Mouse (Mus musculus) embryonic facial prominence, embryonic 12.5 days (tissue): ENCODE measurements around the gene Tceal5. TPM values are rescaled to one million over a fixed set of nuclear protein-coding genes. Genes with fewer than 3 reads are reported as not detected.
A peak's percentile ranks its signal among the peaks of the same experiment; 100 is the strongest.
"Not testable (repeated sequence)": the region's sequence is repeated elsewhere in the genome, so short reads cannot be mapped to it uniquely, and the experiment has no call there.

Source experiments
- ATAC-seq: fragments of 200-750 bp; cut with Nextera tagmentation; 2 replicates; pipeline ENCODE4 v1.8.0; 2017; ENCODE audit not compliant: insufficient number of reproducible peaks, insufficient read depth, low FRiP score, low TSS enrichment
- H3K27ac ChIP-seq: fragments of 300-500 bp; sonication (generic); 2 replicates; pipeline ENCODE4 v1.5.1; 2016; ENCODE audit warnings: mild to moderate bottlenecking
- H3K27me3 ChIP-seq: fragments of 300-500 bp; sonication (generic); 2 replicates; pipeline ENCODE4 v1.6.1; 2016; ENCODE audit warnings: mild to moderate bottlenecking, moderate library complexity
- H3K36me3 ChIP-seq: fragments of 300-500 bp; sonication (generic); 2 replicates; pipeline ENCODE4 v1.6.1; 2016; ENCODE audit warnings: mild to moderate bottlenecking
- H3K4me1 ChIP-seq: fragments of 300-500 bp; sonication (generic); 2 replicates; pipeline ENCODE4 v1.6.1; 2016
- H3K4me2 ChIP-seq: fragments of 300-500 bp; sonication (generic); replicated peaks from 2 replicates; pipeline ENCODE4 v1.6.1; 2016; ENCODE audit warnings: mild to moderate bottlenecking, moderate library complexity
- H3K4me3 ChIP-seq: fragments of 300-500 bp; sonication (generic); 2 replicates; pipeline ENCODE4 v1.5.1; 2016; ENCODE audit warnings: mild to moderate bottlenecking
- H3K9ac ChIP-seq: fragments of 300-500 bp; sonication (generic); 2 replicates; pipeline ENCODE4 v1.6.1; 2016; ENCODE audit warnings: mild to moderate bottlenecking, moderate library complexity
- H3K9me3 ChIP-seq: fragments of 300-500 bp; sonication (generic); 2 replicates; pipeline ENCODE4 v1.6.1; 2016; ENCODE audit warnings: mild to moderate bottlenecking, moderate library complexity
- WGBS: fragments of 180-500 bp; shearing (Covaris S2); methylation state at CpG from one replicate; pipeline ENCODE4 v1.1.7; 2016; 5-methylcytosine and 5-hydroxymethylcytosine counted together
- polyA plus RNA-seq: library from polyadenylated mRNA; unstranded; fragments of >200 nt; fragmentation: Nextera tagmentation; extraction: Ambion mirVana; gene quantifications from 2 replicates; pipeline ENCODE4 v1.2.1, GENCODE M21; 2016

Gene Tceal5
- polyA plus RNA-seq, 1 experiment from 2014 or later, result 10.9 TPM

DNA sequence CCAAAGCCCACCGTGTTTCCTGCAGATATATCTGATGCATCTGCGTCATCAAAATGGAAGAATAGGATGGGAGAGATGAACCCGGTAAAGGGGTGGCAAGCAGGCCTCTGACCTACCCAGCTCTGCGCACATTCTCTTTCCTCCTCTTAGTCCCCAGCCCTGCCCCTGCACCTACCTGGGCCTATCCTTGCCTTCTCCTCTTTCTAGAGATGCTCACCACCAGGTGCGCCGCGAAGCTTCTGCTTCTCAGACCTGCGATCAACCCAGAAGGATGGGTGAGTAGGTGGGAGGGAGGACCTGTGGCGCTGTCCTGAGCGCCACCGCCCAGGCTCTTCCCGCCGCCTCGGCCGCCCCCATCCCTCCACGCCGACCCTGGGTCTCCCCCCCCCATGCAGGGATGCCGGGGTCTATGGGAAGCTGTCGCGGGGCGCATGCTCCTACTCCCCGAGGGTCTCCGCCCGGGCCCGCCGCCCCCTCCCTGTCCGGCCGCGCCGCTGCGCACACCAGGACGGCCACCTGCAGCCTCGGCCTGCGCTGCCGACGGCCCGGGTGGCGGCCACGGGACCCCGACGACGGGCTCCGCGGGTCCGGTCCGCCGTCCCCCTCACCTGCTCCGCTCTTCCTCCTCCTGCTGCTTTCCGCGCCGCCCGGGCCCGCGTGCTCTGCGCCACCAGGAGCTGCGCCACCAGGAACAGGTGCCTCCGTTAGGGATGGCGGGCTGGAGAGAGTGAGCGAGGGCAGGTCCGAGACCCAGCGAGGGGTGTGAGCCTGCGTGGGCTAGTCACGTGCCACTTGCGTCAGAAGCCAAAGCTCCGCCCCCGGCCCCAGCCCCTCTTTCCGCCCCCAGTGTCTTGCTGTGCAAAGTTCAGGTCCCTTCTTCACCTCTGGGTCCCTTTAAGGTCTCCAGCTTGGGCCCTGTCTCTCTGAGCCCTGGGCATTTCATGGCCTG lies 11.3 kb upstream of the Tceal5 start, which contains the start of the genes Tceal7 and Bex1:
Gene Tceal7, plus strand, starts transcription at position 51 of the 949 bp plus-strand sequence.
Gene Bex1, minus strand, starts transcription at position 785 of the 949 bp plus-strand sequence.
- not testable (repeated sequence) for H3K27me3 ChIP-seq, H3K4me1 ChIP-seq, H3K9me3 ChIP-seq, H3K27ac ChIP-seq, H3K36me3 ChIP-seq
- Histone ChIP-seq H3K9ac (0 out of 2 replicates have a peak within 1 kb of the TSS, but pooled peaks have one; percentile 15), H3K4me3 (peak within 1 kb of the TSS; percentile 35), H3K4me2 (peak within 1 kb of the TSS; percentile 49)
- WGBS, result 29% methylated on average over 6 of the region's 67 CpGs
- peak; percentile 69 for ATAC-seq

DNA sequence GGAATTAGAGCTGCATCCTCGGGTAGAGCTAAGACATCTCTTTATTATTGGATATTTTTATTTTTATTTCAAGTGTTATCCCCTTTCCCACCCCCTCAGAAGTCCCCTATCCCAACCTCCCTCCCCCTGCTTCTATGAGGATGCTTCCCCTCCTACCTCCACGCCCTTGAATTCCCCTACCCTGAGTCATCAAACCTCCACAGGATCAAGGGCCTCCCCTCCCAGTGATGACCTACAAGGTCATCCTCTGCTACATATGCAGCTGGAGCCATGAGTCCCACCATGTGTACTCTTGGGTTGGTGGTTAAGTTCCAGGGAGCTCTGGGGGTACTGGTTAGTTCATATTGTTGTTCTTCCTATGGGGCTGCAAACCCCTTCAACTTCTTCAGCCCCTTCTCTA lies 9.7 kb upstream of the Tceal5 start:
- H3K4me2 ChIP-seq, result no peak overlapping the region
- no peaks in the 10 kb centered on the region for H3K36me3 ChIP-seq
- H3K9ac ChIP-seq, result no peak overlapping the region
- no peaks in the 10 kb centered on the region for H3K9me3 ChIP-seq
- no peak overlapping the region for H3K27ac ChIP-seq
- no peaks in the 10 kb centered on the region for H3K4me1 ChIP-seq
- no peak for ATAC-seq
- no peak overlapping the region for H3K4me3 ChIP-seq
- no peaks in the 10 kb centered on the region for H3K27me3 ChIP-seq
- WGBS, result 69% methylated on average over 2 of the region's 2 CpGs

DNA sequence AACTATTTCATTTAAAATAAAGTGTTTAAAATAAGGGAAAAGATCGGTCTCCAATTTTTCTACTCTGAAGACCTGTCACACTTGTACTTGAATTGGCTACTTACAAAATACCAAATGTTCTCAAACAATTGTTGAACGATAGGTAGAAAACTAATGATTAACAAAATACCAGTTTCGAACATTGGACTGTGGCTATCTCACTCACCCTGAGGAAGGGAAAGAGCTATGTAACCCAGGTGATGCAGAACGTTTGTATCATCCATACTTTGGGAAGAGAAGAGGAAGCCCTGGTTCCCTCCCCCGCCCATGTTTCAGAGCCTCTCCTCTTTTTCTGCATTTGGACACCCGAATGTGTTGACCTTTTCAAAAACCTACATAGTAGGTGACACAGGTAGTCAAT lies 730 bp upstream of the Tceal5 start:
- Histone ChIP-seq H3K4me3 (no peak overlapping the region), H3K4me1 (no peaks in the 10 kb centered on the region), H3K36me3 (no peaks in the 10 kb centered on the region), H3K27me3 (no peaks in the 10 kb centered on the region), H3K9ac (no peak overlapping the region), H3K4me2 (no peak overlapping the region), H3K9me3 (no peaks in the 10 kb centered on the region), H3K27ac (no peak overlapping the region)
- ATAC-seq, result no peak
- 84% methylated on average over 6 of the region's 6 CpGs for WGBS

DNA sequence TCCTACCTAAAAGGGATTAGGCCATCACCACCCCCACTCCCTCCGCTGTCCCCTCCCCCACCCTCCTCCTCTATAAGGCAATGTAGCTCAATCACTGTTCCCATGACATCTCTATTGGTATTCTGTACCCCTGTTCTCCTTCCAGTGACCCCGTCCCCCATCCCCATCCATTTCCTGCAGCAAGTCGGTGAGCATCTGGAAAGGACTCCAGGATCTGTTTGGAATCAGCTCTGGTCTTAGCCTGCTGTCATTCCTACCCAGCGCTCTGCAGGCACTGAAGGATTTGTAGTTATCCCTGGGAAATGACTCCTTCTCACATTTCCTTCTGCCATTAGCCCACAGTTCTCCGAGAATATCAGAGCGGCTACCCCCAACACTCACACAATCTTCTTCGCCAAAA lies 419 bp downstream of the Tceal5 start:
- Histone ChIP-seq H3K9me3 (no peaks in the 10 kb centered on the region), H3K4me3 (peak overlapping the region; percentile 42), H3K4me2 (peak overlapping the region; percentile 49), H3K27me3 (no peaks in the 10 kb centered on the region), H3K27ac (no peak overlapping the region), H3K4me1 (no peaks in the 10 kb centered on the region), H3K9ac (peak overlapping the region; percentile 4; the same call in 1 of the 2 replicates), H3K36me3 (no peaks in the 10 kb centered on the region)
- 33% methylated on average over 7 of the region's 7 CpGs for WGBS
- 0 out of 2 replicates have a peak, but pooled peaks have one; percentile 47 for ATAC-seq

DNA sequence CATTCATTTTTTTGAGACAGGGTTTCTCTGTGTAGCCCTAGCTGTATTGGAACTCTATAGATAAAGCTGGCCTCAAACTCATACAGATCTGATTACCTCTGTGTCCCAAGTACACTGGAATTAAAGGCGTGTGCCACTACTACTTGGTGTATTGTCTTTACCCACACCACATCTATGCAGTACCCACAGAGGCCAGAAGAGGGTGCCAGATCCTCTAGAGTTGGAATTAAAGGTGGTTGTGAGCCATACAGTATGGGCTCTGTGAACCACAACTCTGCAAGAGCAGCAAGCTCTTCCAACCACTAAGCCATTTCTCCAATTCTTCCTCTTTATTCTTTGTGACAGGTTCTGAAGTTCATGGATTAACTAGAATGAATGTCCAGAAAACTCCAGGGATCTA lies 6.8 kb downstream of the Tceal5 start:
- no peak overlapping the region for H3K4me3 ChIP-seq
- WGBS, result 44% methylated on average over 1 of the region's 1 CpGs
- H3K27ac ChIP-seq, result no peak overlapping the region
- no peaks in the 10 kb centered on the region for H3K9me3 ChIP-seq
- H3K36me3 ChIP-seq, result no peaks in the 10 kb centered on the region
- no peak overlapping the region for H3K9ac ChIP-seq
- ATAC-seq, result no peak
- H3K4me1 ChIP-seq, result no peaks in the 10 kb centered on the region
- no peak overlapping the region for H3K4me2 ChIP-seq
- H3K27me3 ChIP-seq, result no peaks in the 10 kb centered on the region

DNA sequence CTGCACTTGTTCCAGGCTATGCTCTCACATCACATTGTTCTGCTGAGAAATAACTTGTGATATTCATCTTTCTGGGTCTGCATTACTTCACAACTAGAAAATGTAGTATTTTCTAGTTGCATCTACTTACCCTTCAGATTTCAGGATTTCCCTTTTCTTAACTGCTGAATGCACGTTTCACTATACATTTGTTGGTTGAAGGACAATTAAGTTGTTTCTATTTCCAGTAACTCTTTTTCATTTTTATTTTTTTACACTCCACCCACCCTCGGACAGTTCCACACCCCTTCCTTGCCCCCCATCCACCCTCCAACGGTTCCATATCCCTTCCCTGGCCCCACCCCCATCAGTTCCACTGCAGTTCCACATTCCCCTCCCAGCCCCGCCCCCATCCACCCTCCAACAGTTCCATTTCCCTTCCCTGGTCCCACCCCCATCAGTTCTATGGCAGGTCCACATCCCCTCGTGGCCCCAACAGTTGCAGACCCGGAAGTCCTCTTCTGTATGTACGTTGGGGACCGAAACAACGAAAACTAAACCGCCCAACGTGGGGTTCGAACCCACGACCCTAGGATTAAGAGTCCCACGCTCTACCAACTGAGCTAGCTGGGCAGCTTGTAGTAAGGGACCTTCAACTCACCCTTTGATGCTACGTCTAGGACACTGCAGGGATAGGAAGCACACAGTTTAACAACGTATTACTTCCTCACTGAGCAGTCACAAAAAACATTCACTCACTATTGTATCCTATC lies 8.3 kb downstream of the Tceal5 start:
- Histone ChIP-seq H3K27me3 (no peaks in the 10 kb centered on the region), H3K27ac (no peak overlapping the region), H3K4me3 (no peak overlapping the region), H3K9me3 (no peaks in the 10 kb centered on the region), H3K36me3 (no peaks in the 10 kb centered on the region), H3K4me2 (no peak overlapping the region), H3K9ac (no peak overlapping the region), H3K4me1 (no peaks in the 10 kb centered on the region)
- 80% methylated on average over 16 of the region's 16 CpGs for WGBS
- ATAC-seq, result no peak

DNA sequence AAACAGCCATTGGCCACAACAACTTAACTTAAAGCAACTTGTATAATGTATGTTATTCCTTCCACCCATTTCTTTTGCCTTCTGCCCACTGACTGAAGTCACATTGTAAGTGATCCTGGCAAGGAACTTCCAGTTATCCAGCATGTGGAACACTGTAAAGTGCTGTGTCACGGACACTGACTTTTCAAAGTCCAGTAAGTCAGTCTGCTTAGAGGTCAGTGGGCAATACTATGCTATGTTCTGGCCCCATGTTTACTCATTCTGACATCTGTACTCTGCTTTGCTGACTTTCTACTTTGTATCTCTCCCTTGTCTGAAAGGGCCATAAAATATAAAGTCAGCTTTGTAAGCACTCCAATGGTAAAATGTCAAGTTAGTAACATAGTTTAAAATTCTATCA lies 20.6 kb downstream of the Tceal5 start:
- no peaks in the 10 kb centered on the region for H3K9me3 ChIP-seq
- 97% methylated on average over 1 of the region's 1 CpGs for WGBS
- no peak overlapping the region for H3K4me2 ChIP-seq
- no peak overlapping the region for H3K9ac ChIP-seq
- no peak overlapping the region for H3K4me3 ChIP-seq
- no peaks in the 10 kb centered on the region for H3K36me3 ChIP-seq
- ATAC-seq, result no peak
- no peaks in the 10 kb centered on the region for H3K4me1 ChIP-seq
- H3K27ac ChIP-seq, result no peak overlapping the region
- H3K27me3 ChIP-seq, result no peaks in the 10 kb centered on the region

DNA sequence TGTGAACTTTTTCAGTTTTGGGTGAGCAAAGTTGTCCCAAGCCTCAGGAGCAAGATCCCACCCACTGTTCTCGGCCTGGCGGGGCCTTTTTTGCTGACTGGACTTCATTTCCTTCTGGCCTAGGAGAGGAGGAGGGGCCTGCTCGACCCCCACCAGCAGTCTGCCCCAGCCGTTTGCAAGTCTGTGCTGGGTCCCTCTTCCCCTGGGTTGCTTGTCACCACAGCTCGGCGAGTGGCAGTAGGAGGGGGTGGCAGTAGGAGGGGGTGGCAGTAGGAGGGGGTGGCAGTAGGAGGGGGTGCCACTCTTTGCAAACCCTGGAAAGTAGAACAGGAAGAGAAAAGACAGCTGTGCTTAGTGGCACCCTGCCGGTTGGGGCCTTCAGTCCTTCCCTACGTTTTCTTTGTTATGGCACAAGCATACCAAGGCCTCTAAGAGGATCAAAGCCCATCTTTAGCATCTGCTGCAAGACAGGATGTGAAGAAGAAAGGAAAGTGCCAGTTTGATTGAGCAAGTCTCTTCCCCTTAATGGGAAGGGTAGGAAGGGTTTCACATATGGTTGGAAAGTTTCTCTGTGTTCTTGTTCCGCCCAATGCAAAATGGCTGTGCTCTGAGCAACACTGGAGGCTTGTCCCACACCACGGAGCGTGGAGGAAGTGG lies 22.7 kb downstream of the Tceal5 start:
- Histone ChIP-seq H3K9ac (no peak overlapping the region), H3K27me3 (no peaks in the 10 kb centered on the region), H3K36me3 (no peaks in the 10 kb centered on the region), H3K4me3 (no peak overlapping the region), H3K4me2 (no peak overlapping the region), H3K27ac (no peak overlapping the region), H3K9me3 (no peaks in the 10 kb centered on the region), H3K4me1 (no peaks in the 10 kb centered on the region)
- no peak for ATAC-seq
- WGBS, result 34% methylated on average over 11 of the region's 11 CpGs

DNA sequence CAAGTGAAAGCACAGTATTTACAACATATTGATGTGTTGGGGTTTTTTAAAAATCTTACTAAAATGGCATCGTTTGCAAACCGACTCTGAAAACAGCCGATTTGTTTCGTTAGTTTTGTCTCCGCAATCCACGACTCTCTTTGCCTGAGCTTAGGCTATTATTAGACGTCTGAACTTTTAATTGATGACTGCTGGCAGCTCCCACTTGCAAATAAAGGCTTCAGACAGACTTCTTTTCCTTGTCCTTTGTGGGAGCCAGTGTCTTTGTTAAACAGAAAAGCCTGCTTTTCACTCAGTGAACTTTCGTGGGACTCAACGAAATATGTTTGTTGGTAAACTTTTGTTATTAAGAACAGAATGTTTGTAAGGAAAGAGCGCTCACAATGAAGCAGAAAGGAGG lies 30.9 kb downstream of the Tceal5 start:
- no peak for ATAC-seq
- 24% methylated on average over 10 of the region's 10 CpGs for WGBS
- H3K27ac ChIP-seq, result peak overlapping the region; percentile 50; the same call in 1 of the 2 replicates
- H3K4me2 ChIP-seq, result peak overlapping the region; percentile 50
- H3K36me3 ChIP-seq, result no peaks in the 10 kb centered on the region
- no peak overlapping the region for H3K9ac ChIP-seq
- no peaks in the 10 kb centered on the region for H3K4me1 ChIP-seq
- H3K27me3 ChIP-seq, result peaks cover 5% of the 10 kb centered on the region; the same call in 1 of the 2 replicates
- no peaks in the 10 kb centered on the region for H3K9me3 ChIP-seq
- H3K4me3 ChIP-seq, result peak overlapping the region; percentile 57

DNA sequence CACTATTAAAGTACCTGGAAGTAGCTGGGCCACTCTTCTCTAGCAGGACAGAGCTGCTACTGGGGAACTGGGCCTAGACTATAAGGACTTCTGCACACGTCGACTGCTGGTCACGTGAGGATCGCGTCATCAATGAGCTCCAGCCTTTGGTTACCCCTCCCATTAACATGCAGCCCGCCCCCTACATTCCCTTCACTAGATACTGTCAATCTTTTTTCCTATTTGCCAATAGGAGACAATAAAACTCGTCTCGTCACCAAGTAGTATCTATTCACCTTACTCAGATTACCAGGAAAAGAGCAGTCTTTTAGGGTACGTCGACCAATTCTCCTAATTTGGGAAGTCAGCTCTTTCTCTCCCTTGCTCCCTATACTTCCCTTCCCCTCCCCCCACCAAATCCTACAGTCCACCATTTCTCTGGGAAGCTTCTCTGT lies 31.5 kb downstream of the Tceal5 start, which contains the start of gene Tceal8:
Gene Tceal8, minus strand, starts transcription at position 225 of the 434 bp plus-strand sequence.
- peak; percentile 86 for ATAC-seq
- Histone ChIP-seq H3K9ac (peak within 1 kb of the TSS; percentile 73), H3K27me3 (peaks cover 5% of the 10 kb centered on the region; the same call in 1 of the 2 replicates), H3K4me1 (no peaks in the 10 kb centered on the region), H3K36me3 (no peaks in the 10 kb centered on the region), H3K9me3 (no peaks in the 10 kb centered on the region), H3K4me3 (peak within 1 kb of the TSS; percentile 57), H3K4me2 (peak within 1 kb of the TSS; percentile 50), H3K27ac (peak within 1 kb of the TSS; percentile 89)
- WGBS, result 23% methylated on average over 10 of the region's 10 CpGs
